Mouse (Mus musculus) T-helper 17 cell (primary cell): ENCODE measurements around the gene Pias4.
"Not testable (repeated sequence)": the region's sequence is repeated elsewhere in the genome, so short reads cannot be mapped to it uniquely, and the experiment has no call there.

ENCODE experiments used
- in situ Hi-C, 2 experiments: fragments of 300-600 bp; cut with MboI, MseI; formaldehyde crosslinking; loops; 1 replicate in 1 of 2; 2 replicates in 1 of 2; pipeline ENCODE4 v1.15.1; 2025; ENCODE audit warnings: high pct_unique_total_duplicates in 2 of 2

The Pias4 gene

DNA sequence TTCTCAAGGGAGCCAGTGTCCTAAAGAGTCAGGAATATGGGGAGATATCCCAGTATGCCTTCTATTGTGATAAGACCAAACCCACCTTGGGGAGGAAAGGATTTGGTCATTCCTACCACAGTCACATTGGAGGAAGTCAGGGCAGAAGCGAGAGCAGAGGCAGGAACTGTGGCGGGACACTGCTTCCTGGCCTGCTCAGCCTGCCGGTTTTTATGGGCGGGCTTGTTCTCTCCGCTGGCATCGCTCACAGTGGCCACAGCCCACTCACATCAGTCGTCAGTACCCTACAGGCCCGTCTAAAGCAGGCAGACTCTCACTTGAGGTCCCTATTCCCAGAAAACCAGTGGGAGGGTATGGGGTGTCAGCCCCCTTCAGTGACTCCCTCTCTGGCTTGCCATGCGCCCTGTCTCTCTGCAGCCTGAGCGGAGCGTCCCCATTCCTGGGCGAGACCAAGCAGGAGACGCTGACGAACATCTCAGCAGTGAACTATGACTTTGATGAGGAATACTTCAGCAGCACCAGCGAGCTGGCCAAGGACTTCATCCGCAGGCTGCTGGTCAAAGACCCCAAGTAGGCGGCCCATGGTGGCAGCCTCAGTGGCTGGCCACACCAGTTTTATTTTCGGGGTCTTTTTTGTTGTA lies 23.7 kb upstream of the Pias4 start:
- in situ Hi-C loops = no loop called here

DNA sequence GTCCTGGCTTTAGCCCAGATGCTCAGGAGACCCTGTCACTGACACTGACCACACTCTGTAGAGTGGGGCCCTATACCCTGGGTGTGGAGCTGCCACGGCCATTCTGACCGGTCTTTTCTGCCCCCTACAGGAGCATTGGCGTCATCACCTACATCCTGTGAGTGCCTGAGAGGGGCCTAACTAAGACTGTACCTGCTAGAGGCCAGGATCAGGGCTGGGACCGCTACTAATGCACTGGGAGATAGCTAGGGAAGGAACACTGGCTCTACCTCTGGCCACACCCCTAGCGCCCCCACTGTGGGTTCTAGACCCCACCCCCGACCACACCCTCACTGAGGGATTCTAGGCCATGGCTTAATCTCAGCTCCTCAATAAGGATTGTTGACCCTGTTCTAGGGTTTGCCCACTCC lies 23.2 kb upstream of the Pias4 start:
- in situ Hi-C loops = no loop called here

DNA sequence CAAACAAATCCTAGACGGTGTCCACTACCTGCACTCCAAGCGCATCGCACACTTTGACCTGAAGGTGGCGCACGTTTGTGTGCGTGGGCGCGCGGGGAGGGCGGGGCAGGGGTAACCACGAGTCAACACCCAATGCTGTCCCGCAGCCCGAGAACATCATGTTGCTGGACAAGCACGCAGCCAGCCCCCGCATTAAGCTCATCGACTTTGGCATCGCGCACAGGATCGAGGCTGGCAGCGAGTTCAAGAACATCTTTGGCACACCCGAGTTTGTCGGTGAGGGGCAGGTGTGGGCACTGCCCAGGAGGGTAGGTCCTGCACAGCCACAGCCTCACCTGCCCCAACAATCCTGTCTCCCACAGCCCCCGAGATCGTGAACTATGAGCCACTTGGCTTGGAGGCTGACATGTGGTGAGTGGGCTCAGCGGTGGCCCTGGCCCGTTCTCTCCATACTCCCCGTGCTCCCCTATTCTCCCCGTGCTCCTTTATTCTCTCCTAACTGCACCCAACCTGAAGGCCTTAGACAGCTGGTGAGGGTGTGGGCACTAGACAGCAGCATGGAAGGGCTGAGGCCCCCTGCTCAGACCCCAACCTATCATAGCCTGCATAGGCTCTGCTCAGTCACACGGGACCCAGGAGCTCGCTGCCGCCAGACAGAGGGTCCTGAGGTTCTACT lies 22.7 kb upstream of the Pias4 start:
- in situ Hi-C loops = no loop called here

DNA sequence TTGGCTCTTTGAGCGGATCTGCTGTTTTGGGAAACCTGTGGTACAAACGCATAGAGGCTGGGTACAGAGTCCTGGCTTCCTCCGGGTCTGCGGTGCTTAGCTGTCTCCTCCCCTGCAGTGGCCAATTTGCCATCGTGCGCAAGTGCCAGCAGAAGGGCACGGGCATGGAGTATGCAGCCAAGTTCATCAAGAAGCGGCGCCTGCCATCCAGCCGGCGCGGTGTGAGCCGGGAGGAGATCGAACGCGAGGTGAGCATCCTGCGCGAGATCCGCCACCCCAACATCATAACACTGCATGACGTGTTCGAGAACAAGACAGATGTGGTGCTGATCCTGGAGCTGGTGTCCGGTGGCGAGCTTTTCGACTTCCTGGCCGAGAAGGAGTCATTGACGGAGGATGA lies 22.1 kb upstream of the Pias4 start:
- in situ Hi-C loops = no loop called here

DNA sequence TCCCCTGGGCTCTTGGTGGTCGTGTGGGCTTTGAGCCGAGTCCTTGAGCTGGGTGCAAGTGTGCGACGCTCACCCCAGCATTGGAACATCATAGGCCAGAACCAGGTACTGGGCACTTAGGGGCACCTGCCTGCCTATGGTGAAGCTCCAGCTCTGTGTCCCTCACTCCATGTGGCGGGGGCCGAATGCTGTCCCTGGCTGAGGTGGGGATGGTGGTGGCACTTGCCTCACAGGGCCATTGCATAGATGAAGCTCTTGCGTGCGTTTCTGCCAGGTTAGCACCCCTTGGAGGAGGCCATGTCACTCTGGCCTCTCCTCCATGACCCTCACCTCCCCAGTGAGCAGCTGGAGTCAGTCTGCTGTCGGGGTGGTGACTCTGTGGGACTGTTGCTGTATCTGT lies 19.4 kb upstream of the Pias4 start:
- in situ Hi-C loops = no loop called here

DNA sequence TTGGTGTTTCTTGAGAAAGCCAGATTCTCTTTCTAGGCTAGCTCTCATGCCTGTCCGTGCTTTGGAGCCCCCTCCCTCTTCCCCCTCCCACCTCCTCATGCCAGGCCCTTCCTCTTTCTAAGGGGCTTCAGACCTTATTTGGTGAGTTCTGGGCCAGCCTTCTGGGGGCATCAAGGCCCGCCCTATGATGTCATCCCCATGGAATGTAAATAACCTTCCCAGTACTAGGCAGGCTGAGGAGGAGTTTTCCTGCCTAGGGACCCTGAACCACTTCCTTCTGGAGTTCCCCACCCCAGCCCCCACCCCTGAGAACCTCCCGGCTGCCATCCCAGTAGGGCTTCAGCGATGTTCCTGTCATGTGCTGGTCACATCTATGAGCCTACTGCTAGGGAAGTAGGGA lies 17.0 kb upstream of the Pias4 start:
- in situ Hi-C loops = no loop called here

DNA sequence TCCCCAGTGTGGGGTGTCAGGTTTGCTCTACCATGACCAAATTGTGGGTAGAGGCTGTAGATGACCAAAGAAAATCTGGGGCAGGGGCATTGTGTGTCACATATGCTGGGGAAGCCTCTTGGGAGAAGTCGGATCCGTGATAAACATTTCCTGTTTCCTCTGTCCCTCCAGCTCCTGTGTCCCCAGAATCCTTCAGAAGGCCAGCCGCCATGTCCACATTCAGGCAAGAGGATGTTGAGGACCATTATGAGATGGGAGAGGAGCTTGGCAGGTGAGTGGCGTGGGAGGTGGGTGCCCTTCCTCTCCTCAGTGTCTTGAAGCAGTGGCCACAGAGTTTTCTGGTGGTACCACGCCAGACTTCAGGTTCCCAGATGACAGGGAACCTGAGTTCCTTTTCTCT lies 16.1 kb upstream of the Pias4 start, which contains the start of gene 4930442H23Rik:
Gene 4930442H23Rik, minus strand, starts transcription at position 45 of the 400 bp plus-strand sequence.
- in situ Hi-C loops = no loop called here

DNA sequence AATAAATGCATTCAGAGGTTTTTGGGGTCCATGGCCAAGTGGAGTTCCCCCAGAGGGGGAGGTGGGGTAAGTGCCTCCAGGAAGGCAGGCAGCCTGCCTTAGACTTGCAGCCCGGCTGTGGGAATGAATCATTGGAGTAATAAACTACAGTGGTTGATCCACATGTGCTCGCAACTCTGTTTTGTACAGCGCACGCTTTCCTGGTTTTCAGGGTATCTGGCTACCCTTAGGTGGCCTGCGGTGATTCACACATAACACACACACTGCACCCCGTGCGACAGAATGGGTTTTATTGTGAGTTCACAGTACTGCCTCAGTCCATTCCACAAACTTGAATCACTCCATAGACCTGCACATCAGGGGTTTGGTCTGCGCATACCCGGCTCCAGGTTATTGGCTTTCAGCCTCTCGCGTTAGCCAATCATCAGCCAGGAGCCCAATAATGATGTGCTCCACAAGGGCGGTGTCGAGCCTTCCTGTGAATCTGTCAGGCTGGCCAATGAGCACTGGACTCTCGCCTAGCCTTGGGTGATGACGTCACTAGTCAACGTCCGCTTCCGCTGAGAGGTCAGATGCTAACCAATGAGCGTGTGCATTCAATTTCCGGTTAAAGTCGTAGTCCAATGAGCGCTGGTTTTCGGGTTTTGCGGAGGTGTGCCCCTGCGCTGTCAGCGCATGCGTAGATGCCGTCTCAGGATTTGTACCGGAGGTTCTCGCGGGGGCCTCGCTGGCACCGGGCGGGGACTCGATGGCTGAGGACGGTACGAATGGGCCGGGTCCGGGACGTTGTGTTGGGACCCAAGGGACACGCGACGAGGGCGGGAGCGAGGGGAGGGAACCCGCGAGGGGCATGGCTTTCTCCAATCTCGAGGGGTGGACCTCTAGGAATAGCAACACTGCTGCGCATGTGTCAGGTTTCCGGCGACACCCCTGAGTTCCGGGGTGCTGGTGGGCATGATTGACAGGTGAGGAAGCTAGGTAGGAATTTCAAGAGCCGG lies 14.9 kb upstream of the Pias4 start, which contains the start of gene Dapk3:
Gene Dapk3, plus strand, starts transcription at position 670 of the 998 bp plus-strand sequence.
- in situ Hi-C loops = no loop called here

DNA sequence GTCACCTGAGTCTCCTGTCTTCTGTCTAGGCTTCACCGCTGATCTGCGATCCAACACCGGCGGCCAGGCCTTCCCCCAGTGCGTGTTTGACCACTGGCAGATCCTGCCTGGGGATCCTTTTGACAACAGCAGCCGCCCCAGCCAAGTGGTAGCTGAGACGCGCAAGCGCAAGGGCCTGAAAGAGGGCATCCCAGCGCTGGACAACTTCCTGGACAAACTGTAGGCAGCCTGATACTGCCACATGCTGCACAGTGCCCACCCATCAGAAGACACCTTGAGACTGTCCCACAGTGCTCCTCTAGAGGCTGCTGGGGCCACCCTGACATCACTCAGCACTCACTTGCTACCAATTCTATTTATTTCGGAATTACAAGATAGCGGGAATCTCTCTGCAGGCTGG lies 14.1 kb upstream of the Pias4 start:
- in situ Hi-C loops = not testable (repeated sequence)

DNA sequence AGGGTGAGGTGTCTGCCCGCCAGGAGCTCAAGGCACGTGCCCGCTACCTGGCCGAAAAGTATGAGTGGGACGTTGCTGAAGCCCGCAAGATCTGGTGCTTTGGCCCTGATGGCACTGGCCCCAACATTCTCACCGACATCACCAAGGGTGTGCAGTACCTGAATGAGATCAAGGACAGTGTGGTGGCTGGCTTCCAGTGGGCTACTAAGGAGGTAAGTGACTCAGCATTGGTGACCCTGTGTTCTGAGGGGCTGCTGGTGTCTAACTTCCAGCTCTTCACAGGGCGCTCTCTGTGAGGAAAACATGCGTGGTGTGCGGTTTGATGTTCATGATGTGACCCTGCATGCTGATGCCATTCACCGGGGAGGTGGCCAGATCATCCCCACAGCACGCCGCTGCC lies 13.2 kb upstream of the Pias4 start:
- in situ Hi-C loops = no loop called here

DNA sequence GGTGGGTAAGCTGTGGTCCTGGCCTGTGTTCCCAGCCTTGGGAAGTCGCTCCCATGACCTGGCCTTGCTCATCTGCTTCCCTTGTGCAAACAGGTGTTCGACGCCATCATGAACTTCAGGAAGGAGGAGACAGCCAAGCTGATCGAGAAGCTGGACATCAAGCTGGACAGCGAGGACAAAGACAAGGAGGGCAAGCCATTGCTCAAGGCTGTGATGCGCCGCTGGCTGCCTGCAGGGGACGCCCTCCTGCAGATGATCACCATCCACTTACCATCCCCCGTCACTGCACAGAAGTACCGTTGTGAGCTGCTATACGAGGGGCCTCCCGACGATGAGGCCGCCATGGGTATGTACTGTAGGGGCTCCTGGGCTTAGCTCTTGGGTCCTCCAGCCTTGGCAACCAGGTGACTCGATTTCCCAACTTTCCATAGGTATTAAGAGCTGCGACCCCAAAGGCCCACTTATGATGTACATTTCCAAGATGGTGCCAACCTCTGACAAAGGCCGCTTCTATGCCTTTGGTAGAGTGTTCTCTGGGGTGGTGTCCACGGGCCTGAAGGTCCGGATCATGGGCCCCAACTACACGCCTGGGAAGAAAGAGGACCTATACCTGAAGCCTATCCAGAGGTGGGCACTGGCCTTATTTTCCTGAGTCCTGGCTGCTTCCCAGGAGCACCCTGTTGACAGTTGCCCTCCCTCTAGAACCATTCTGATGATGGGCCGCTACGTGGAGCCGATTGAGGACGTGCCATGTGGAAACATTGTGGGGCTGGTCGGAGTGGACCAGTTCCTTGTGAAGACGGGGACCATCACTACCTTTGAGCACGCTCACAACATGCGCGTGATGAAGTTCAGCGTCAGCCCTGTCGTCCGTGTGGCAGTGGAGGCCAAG lies 12.0 kb upstream of the Pias4 start:
- in situ Hi-C loops = no loop called here

DNA sequence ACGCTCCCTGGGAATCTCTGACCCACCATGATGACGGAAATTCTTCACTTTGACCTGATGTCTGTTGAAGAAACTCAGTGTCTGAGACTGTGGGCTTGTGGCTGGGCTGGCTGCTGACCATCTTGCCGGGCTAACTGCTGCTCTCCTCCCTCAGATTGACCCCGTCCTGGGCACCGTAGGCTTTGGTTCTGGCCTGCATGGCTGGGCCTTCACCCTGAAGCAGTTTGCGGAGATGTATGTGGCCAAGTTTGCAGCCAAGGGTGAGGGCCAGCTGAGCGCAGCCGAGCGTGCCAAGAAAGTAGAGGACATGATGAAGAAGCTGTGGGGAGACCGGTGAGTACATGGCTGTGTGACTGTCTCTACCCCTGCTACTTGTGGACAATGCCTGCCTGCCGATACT lies 11.2 kb upstream of the Pias4 start:
- in situ Hi-C loops = no loop called here

DNA sequence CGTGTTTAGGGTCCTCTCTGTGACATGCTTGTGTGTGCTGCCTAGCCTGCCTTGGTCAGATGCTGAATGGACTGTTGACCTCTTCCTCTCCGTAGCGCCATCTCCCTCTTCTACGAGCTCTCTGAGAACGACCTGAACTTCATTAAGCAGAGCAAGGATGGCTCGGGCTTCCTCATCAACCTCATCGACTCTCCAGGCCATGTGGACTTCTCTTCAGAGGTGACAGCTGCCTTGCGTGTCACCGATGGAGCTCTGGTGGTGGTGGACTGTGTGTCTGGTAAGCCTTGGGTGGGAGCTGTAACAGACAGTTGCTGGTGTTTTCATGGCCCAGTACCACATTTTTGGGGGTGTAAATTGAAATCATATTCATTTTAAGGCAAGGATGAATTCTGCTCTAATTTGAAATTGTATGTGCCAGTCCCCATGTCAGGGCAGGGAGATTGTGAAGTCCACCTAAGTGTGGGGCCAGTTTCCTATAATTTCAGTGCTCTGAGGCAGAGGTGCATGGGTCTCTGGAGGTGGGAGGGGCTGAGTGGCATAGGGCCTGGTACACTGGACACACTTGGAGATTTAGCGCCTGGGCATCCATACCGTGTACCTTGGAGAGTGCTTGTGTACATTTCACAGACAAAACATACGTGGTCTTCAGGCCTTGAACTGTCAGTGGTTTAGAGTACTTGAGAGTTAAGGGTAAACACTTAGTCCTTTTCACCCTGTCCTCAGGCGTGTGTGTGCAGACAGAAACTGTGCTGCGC lies 10.4 kb upstream of the Pias4 start:
- in situ Hi-C loops = no loop called here

DNA sequence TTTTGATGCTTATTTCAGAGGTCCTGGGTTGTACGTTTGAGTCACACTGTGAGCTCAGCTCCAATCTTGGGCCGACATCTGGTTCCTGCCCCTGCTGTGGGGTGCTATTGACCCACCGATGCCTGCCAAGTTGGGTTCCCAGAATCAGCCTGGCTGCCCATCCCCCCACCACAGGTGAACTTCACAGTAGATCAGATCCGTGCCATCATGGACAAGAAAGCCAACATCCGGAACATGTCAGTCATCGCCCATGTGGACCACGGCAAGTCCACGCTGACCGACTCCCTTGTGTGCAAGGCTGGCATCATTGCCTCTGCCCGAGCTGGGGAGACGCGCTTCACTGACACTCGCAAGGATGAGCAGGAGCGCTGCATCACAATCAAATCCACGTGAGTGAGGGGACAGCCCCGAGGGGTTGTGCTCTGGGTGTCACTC lies 9.8 kb upstream of the Pias4 start:
- in situ Hi-C loops = no loop called here

DNA sequence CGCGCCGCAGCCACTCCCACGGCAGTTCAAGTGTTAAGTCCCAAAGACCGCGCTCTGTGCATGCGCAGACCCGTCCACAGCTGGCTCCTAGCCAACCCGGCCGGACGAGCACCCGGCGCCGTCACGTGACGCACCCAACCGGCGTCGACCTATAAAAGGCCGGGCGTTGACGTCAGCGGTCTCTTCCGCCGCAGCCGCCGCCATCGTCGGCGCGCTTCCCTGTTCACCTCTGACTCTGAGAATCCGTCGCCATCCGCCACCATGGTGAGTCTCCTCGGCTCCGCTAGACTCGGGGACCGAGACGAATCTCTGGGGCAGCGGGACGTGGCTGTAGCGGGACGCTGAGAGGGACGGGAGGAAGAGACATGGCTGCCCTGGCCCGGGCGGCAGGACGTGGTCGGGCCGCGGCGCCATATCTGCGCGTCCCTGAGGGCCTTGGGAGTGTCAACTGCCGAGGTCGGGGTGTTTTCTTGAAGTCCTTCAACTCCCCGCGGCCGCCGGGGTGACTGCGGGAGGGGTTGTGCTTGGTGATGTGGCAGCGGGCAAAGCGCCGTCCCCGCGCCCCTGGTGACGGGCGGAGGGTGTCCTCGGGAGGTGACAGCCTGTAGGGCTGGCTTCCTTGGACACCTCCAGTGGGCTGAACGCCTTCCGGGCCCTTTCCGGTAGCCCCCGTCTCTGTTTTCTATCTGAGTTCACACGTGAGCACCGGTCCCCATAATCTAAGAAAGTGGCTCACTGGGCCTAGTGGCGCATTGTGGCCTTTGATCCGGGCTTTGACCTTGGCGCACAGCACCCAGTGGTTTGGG lies 8.9 kb upstream of the Pias4 start, which contains the start of gene Eef2:
Gene Eef2, plus strand, starts transcription at position 166 of the 806 bp plus-strand sequence.
- in situ Hi-C loops = no loop called here

DNA sequence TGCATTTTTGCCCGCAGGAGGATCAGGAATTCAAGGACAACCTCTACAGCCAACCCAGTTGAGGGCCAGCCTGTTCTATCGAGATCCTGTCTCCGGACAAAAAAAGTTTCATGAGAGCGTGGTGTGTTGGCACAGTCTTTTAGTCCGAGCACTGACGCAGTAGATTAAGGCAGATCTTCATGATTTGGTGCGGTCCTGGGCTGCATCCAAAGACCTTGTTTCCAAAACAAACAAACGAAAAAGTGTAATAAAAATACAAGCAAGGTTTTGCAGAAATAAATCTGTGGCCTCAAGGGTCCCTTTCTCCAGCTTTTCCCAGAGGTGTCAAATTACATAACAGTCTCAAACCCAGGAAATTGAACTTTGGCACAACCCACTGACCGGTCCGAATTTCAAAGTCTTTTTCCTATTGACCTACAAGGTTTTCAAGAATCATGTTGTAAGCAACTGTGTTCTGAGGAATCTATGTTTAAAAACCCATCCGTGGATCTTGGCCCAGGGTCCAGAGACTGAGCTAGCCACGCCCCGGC lies 8.3 kb upstream of the Pias4 start:
- in situ Hi-C loops = no loop called here

DNA sequence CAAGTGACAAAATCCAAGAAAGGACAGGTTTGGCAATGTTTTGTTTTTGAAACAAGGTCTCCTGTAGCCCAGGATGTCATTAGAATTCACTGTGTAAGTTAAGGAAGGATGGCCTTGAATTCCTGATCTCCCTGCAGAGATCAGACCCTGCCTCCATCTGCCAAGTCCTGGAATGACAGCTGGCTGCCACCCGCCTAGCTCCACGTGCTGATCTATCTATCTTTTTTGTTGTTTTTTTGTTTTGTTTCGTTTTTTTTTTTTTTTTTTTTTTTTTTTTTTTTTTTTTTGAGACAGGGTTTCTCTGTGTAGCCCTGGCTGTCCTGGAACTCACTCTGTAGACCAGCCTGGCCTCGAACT lies 7.6 kb upstream of the Pias4 start:
- in situ Hi-C loops = not testable (repeated sequence)

DNA sequence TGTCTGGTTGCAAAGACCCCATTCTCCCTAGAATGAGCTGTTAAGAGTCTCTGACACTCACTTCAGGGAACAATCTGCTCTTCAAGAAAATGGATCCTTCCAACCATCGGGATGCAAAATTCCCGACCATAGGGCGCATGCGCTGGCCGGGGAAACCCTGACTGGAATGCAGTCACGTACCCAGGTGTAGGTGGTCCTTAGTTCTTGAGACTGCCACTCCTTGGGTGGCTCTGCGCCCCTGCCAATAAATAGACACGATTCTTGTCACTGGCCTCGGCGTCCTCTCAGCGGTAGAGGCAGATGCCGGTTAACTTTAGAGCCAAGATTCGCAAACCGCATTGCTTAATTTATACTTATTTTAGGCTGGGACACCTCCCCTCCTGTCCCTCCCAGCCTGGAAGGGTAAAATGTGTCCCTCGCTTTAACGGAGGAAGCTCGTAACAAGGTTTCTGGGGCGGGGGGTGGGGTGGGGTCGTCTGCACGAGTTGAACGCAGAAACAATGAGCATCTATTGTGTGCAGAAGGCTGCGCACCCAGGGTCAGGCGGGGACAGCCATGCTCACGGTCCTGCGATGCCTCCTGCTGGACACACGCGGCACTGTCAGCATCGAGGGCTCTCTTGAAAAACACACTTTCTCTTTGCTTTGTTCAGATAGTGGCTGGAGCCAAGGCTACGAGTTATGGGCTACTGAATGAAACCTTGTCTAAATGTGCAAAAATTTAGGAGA lies 7.1 kb upstream of the Pias4 start:
- in situ Hi-C loops = no loop called here

DNA sequence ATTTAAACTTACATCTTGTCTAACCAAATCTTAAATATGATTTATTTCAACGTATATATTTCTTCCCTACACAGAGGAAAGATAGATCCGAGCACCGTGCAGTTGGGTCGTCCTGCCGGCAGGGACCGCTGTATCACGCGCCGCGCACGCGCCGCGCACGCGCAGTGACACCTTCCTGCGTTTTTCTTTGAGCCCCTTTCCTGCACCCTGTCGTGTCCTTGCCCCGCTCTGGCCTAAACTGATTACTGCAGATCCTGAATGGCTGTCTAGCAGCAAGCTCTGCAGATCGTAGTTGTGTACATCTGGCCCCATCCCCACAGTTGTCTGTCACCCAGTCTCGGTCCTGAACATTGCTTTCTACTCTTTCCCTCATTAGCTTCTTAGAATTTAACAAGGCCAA lies 5.4 kb upstream of the Pias4 start:
- in situ Hi-C loops = no loop called here
